ENCODE assay signal across 32 mouse cellular contexts in the genomic region with DNA sequence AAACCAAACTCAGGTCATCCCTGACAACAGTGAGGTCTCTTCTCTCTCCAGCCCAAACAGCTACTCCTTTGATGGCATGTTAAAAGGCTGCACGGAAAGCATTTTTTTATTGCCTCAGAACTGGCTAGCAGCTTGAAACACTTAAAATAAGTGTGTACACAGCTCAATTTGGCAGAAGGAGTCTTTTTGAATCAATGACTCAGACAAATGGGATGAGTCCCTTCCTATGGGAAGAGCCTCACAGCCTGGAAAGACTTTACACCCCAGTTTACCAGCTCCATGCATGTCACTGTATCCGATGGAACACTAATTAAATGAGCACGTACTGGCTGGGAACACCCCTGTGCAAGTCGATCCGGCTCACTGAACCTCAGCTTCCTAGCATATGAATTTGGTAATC. TPM values are rescaled to one million over a fixed set of nuclear protein-coding genes. Genes with fewer than 3 reads are reported as not detected.
DNase-seq lines count a peak whose midpoint lies in the region; ATAC-seq and TF ChIP-seq lines count a peak whose summit lies in the region.
"Had no signal": no experiment of that assay in that cellular context is flagged by ENCODE, and none has a peak within 500 bp of the region (broad histone marks: within the 10 kb centered on the region; RNA-seq: fewer than 3 reads in every experiment).

No protein-coding gene starts in this region.

- no peak for TF ChIP-seq CTCF in midbrain, postnatal 0 days (IDR thresholded peaks at IDR 0.05)

- peak; percentile 63 for DNase-seq in heart, adult 11 months
- no peak for DNase-seq in heart, adult 8-10 months (ENCODE audit: low spot score)
- peak; percentile 57 for DNase-seq in midbrain, embryonic 11.5 days (ENCODE audit: low spot score, missing footprints)
- DNase-seq in midbrain, postnatal 0 days (ENCODE audit: low spot score), result no peak
- DNase-seq in NIH3T3 (ENCODE audit: low read depth), result peak; percentile 13
- DNase-seq: adrenal gland, adult 2 months; adrenal gland, postnatal 14 days; cerebellum, adult 11-12 months; cerebellum, adult 8-10 months; cerebellum, postnatal 36 days; embryo, embryonic 11 days; gastrocnemius, adult 2 months; gastrocnemius, postnatal 14 days; heart, adult 18-20 months; heart, postnatal 14 days; heart, postnatal 4 days; kidney, adult 11 months; kidney, adult 8-10 months had no signal

- H3K4me1 ChIP-seq in forebrain, embryonic 16.5 days (replicated peaks; ENCODE audit: control insufficient read depth, insufficient read depth, low read length), result peaks cover 11% of the 10 kb centered on the region
- peaks cover 4% of the 10 kb centered on the region; the same call in 1 of the 2 replicates for H3K4me1 ChIP-seq in forebrain, embryonic 12.5 days
- no peaks in the 10 kb centered on the region for H3K4me1 ChIP-seq in midbrain, embryonic 11.5 days (ENCODE audit: control insufficient read depth, insufficient read depth, low read length)
- no peaks in the 10 kb centered on the region for H3K4me1 ChIP-seq in midbrain, postnatal 0 days (ENCODE audit: insufficient read depth, low read length)
- H3K4me1 ChIP-seq: embryonic facial prominence, embryonic 10.5 days; embryonic facial prominence, embryonic 13.5 days; heart, embryonic 10.5 days; heart, embryonic 13.5 days had no signal

- no peak overlapping the region for H3K4me3 ChIP-seq in forebrain, embryonic 16.5 days (replicated peaks; ENCODE audit: low read length)
- no peak overlapping the region for H3K4me3 ChIP-seq in forebrain, embryonic 12.5 days (replicated peaks)
- no peak overlapping the region for H3K4me3 ChIP-seq in midbrain, embryonic 11.5 days (ENCODE audit: low read depth, low read length)
- no peak overlapping the region for H3K4me3 ChIP-seq in midbrain, postnatal 0 days (ENCODE audit: low read depth, low read length)
- H3K4me3 ChIP-seq: embryonic facial prominence, embryonic 10.5 days; embryonic facial prominence, embryonic 13.5 days; erythroblast, embryonic 14.5 days; gastrocnemius, adult 2 months; heart, embryonic 10.5 days; heart, embryonic 13.5 days had no signal

- H3K4me2 ChIP-seq in forebrain, embryonic 16.5 days (ENCODE audit: low read length), result no peak overlapping the region
- H3K4me2 ChIP-seq in forebrain, embryonic 12.5 days, result no peak overlapping the region
- no peak overlapping the region for H3K4me2 ChIP-seq in midbrain, embryonic 11.5 days
- no peak overlapping the region for H3K4me2 ChIP-seq in midbrain, postnatal 0 days (ENCODE audit: low read depth, low read length, poor library complexity, severe bottlenecking)
- H3K4me2 ChIP-seq: embryonic facial prominence, embryonic 13.5 days; heart, embryonic 13.5 days; hindbrain, embryonic 14.5 days had no signal

- no peak overlapping the region for H3K9ac ChIP-seq in forebrain, embryonic 16.5 days (replicated peaks; ENCODE audit: low read depth, low read length)
- no peak overlapping the region for H3K9ac ChIP-seq in forebrain, embryonic 12.5 days
- H3K9ac ChIP-seq in midbrain, embryonic 11.5 days (ENCODE audit: low read length), result no peak overlapping the region
- H3K9ac ChIP-seq in midbrain, postnatal 0 days (replicated peaks; ENCODE audit: low read length, poor library complexity, severe bottlenecking), result no peak overlapping the region
- H3K9ac ChIP-seq: embryonic facial prominence, embryonic 13.5 days; heart, embryonic 13.5 days; hindbrain, embryonic 14.5 days had no signal

- no peak for ATAC-seq in forebrain, embryonic 16.5 days
- no peak for ATAC-seq in forebrain, embryonic 12.5 days (ENCODE audit: low FRiP score)
- no peak for ATAC-seq in midbrain, embryonic 11.5 days (ENCODE audit: low FRiP score)
- ATAC-seq in midbrain, postnatal 0 days (ENCODE audit: low FRiP score), result no peak
- no peak for ATAC-seq in activated CD4-positive, CD25-positive, alpha-beta regulatory T cell, adult 4 months
- ATAC-seq: CD4-positive, CD25-positive, alpha-beta regulatory T cell, adult 4 months; hindbrain, postnatal 0 days; inflammation-experienced regulatory T-cells, adult 6 months; Patski had no signal

- peak overlapping the region; percentile 10; the same call in 1 of the 2 replicates for H3K27ac ChIP-seq in forebrain, embryonic 16.5 days (ENCODE audit: low read length)
- H3K27ac ChIP-seq in forebrain, embryonic 12.5 days, result no peak overlapping the region
- H3K27ac ChIP-seq in midbrain, embryonic 11.5 days (ENCODE audit: low read depth, low read length), result no peak overlapping the region
- no peak overlapping the region for H3K27ac ChIP-seq in midbrain, postnatal 0 days (ENCODE audit: low read depth, low read length)
- H3K27ac ChIP-seq: embryonic facial prominence, embryonic 10.5 days; embryonic facial prominence, embryonic 13.5 days; gastrocnemius, adult 2 months; heart, embryonic 10.5 days; heart, embryonic 13.5 days; hindbrain, embryonic 14.5 days; hindbrain, postnatal 0 days had no signal

- 0 out of 2 replicates have a peak, but pooled peaks cover 2% of the 10 kb centered on the region for H3K36me3 ChIP-seq in forebrain, embryonic 16.5 days (ENCODE audit: control insufficient read depth, insufficient read depth)
- no peaks in the 10 kb centered on the region for H3K36me3 ChIP-seq in forebrain, embryonic 12.5 days (replicated peaks)
- no peaks in the 10 kb centered on the region for H3K36me3 ChIP-seq in midbrain, embryonic 11.5 days (ENCODE audit: control insufficient read depth, insufficient read depth, low read length)
- H3K36me3 ChIP-seq in midbrain, postnatal 0 days (ENCODE audit: insufficient read depth, low read length), result no peaks in the 10 kb centered on the region
- H3K36me3 ChIP-seq: embryonic facial prominence, embryonic 10.5 days; embryonic facial prominence, embryonic 13.5 days; heart, embryonic 10.5 days; heart, embryonic 13.5 days had no signal

- WGBS in forebrain, embryonic 16.5 days, result 81% methylated on average over 5 of the region's 5 CpGs
- WGBS in forebrain, embryonic 12.5 days, result 92% methylated on average over 5 of the region's 5 CpGs
- 95% methylated on average over 5 of the region's 5 CpGs for WGBS in midbrain, embryonic 11.5 days
- 90% methylated on average over 5 of the region's 5 CpGs for WGBS in midbrain, postnatal 0 days

- no peaks in the 10 kb centered on the region for H3K9me3 ChIP-seq in forebrain, embryonic 16.5 days (ENCODE audit: control insufficient read depth, low read length)
- no peaks in the 10 kb centered on the region for H3K9me3 ChIP-seq in forebrain, embryonic 12.5 days
- H3K9me3 ChIP-seq in midbrain, embryonic 11.5 days (ENCODE audit: control insufficient read depth, low read length), result no peaks in the 10 kb centered on the region
- H3K9me3 ChIP-seq in midbrain, postnatal 0 days (ENCODE audit: low read length), result no peaks in the 10 kb centered on the region
- H3K9me3 ChIP-seq: embryonic facial prominence, embryonic 10.5 days; embryonic facial prominence, embryonic 13.5 days; heart, embryonic 10.5 days; heart, embryonic 13.5 days had no signal

- no peaks in the 10 kb centered on the region for H3K27me3 ChIP-seq in forebrain, embryonic 16.5 days (replicated peaks; ENCODE audit: control insufficient read depth, insufficient read depth, low read length)
- H3K27me3 ChIP-seq in forebrain, embryonic 12.5 days, result peaks cover 11% of the 10 kb centered on the region; the same call in 1 of the 2 replicates
- H3K27me3 ChIP-seq in midbrain, embryonic 11.5 days (ENCODE audit: control insufficient read depth, insufficient read depth, low read length), result no peaks in the 10 kb centered on the region
- no peaks in the 10 kb centered on the region for H3K27me3 ChIP-seq in midbrain, postnatal 0 days (ENCODE audit: insufficient read depth, low read length)
- H3K27me3 ChIP-seq: embryonic facial prominence, embryonic 13.5 days; Patski had no signal

RNA-seq across cellular contexts. Expression of gene Shtn1, which starts 12.3 kb away (rescaled TPM):
- polyA plus RNA-seq in forebrain, embryonic 16.5 days (2015; fragmentation: Nextera tagmentation; extraction: Ambion mirVana), result 78.5 and 86.5 TPM in 2 replicates
- 11.2 and 14.2 TPM in 2 replicates for polyA plus RNA-seq in forebrain, embryonic 12.5 days (2016; fragmentation: Nextera tagmentation; extraction: Ambion mirVana)
- total RNA-seq in heart, adult 8-10 months (2022), result 1 to 10 TPM; 2.1 to 3.4 (median 2.6) TPM
- polyA plus RNA-seq in midbrain, embryonic 11.5 days (2014; fragmentation: Nextera tagmentation; extraction: Ambion mirVana), result 1.4 and 2.7 TPM in 2 replicates
- total RNA-seq in midbrain, postnatal 0 days (2014; rRNA removed), result 69.8 and 70.9 TPM in 2 replicates
- polyA plus RNA-seq in midbrain, postnatal 0 days (2015; fragmentation: Nextera tagmentation; extraction: Ambion mirVana), result 67.5 and 68.1 TPM in 2 replicates
- polyA plus RNA-seq in activated CD4-positive, CD25-positive, alpha-beta regulatory T cell, adult 4 months (2017; shearing (Covaris generic)), result under 1 TPM; 0.19 to 0.33 TPM
- total RNA-seq: MEL had no signal
- polyA plus RNA-seq: erythroblast, embryonic 14.5 days had no signal

Comparison
In these comparisons a context has a peak if more than half of its experiments do, and no peak if none do; other contexts are left out.
1. DNase-seq: peak in heart, adult 11 months (single experiment), midbrain, embryonic 11.5 days (single experiment) and NIH3T3 (single experiment); none in heart, adult 8-10 months (single experiment) and midbrain, postnatal 0 days (single experiment).